Mouse (Mus musculus) myocyte (in vitro differentiated cells): ENCODE results near the gene Ndufb4. TPM values are rescaled to one million over a fixed set of nuclear protein-coding genes. Genes with fewer than 3 reads are reported as not detected.

Source experiments
- H3K27me3 ChIP-seq: one replicate; pipeline ENCODE4 v1.6.1; 2011; ENCODE audit not compliant: control insufficient read depth, insufficient read depth, insufficient read length
- H3K36me3 ChIP-seq: one replicate; pipeline ENCODE4 v1.6.1; 2011; ENCODE audit not compliant: control insufficient read depth, insufficient read depth
- H3K4me2 ChIP-seq: one replicate; pipeline ENCODE4 v1.6.1; 2011; ENCODE audit warnings: low read depth, control low read depth
- H3K4me3 ChIP-seq: one replicate; pipeline ENCODE4 v1.5.1; 2011; ENCODE audit warnings: mild to moderate bottlenecking, control low read depth, moderate library complexity
- H3K79me2 ChIP-seq: one replicate; pipeline ENCODE4 v1.6.1; 2011; ENCODE audit not compliant: control insufficient read depth, insufficient read depth
- H3ac ChIP-seq: one replicate; pipeline ENCODE4 v1.6.1; 2011; ENCODE audit not compliant: control insufficient read depth, insufficient read length
- CEBPB ChIP-seq: IDR thresholded peaks from 2 replicates; pipeline ENCODE4 v1.6.1; 2011; ENCODE audit warnings: mild to moderate bottlenecking, moderate library complexity; ENCODE audit not compliant: poor library complexity, insufficient read depth, severe bottlenecking
- E2F4 ChIP-seq: IDR thresholded peaks from one replicate; pipeline ENCODE4 v1.6.1; 2011; ENCODE audit warnings: mild to moderate bottlenecking, control low read depth, moderate library complexity; ENCODE audit not compliant: insufficient read depth
- MAX ChIP-seq: IDR thresholded peaks from one replicate; pipeline ENCODE4 v1.6.1; 2011; ENCODE audit warnings: low read depth, mild to moderate bottlenecking, control low read depth
- MYOD1 ChIP-seq, 3 experiments: IDR thresholded peaks; one replicate each; pipeline ENCODE4 v1.6.1; 2011; ENCODE audit warnings: control low read depth in 2 of 3, low read depth in 2 of 3, mild to moderate bottlenecking in 2 of 3, moderate library complexity in 1 of 3; ENCODE audit not compliant: insufficient read length in 2 of 3, control insufficient read depth in 1 of 3
- MYOG ChIP-seq, 3 experiments: IDR thresholded peaks; one replicate each; pipeline ENCODE4 v1.6.1; 2011; ENCODE audit warnings: control low read depth in 2 of 3, low read depth in 2 of 3, mild to moderate bottlenecking in 2 of 3; ENCODE audit not compliant: insufficient read length in 2 of 3, control insufficient read depth in 1 of 3, insufficient read depth in 1 of 3
- POLR2A ChIP-seq: IDR thresholded peaks from one replicate; pipeline ENCODE4 v1.6.1; 2011; ENCODE audit warnings: low read depth, mild to moderate bottlenecking, control low read depth, moderate library complexity; ENCODE audit not compliant: insufficient read length
- POLR2AphosphoS2 ChIP-seq: IDR thresholded peaks from one replicate; pipeline ENCODE4 v1.6.1; 2011; ENCODE audit warnings: low read depth, control low read depth; ENCODE audit not compliant: insufficient read length
- REST ChIP-seq: IDR thresholded peaks from one replicate; pipeline ENCODE4 v1.6.1; 2011; ENCODE audit warnings: mild to moderate bottlenecking, control low read depth, moderate library complexity; ENCODE audit not compliant: insufficient read depth, insufficient read length
- SRF ChIP-seq: IDR thresholded peaks from one replicate; pipeline ENCODE4 v1.6.1; 2011; ENCODE audit warnings: low read depth; ENCODE audit not compliant: control insufficient read depth, insufficient read length
- TCF12 ChIP-seq: IDR thresholded peaks from one replicate; pipeline ENCODE4 v1.6.1; 2011; ENCODE audit warnings: mild to moderate bottlenecking, control low read depth; ENCODE audit not compliant: poor library complexity, insufficient read depth, severe bottlenecking
- TCF3 ChIP-seq: IDR thresholded peaks from one replicate; pipeline ENCODE4 v1.6.1; 2011; ENCODE audit warnings: low read depth, control low read depth; ENCODE audit not compliant: insufficient read length
- USF1 ChIP-seq: IDR thresholded peaks from one replicate; pipeline ENCODE4 v1.6.1; 2011; ENCODE audit warnings: low read depth, mild to moderate bottlenecking, control low read depth, moderate library complexity
- polyA plus RNA-seq: library from polyadenylated mRNA; unstranded; fragments of >200 nt; fragmentation: generic; extraction: Trizol; gene quantifications from one replicate; pipeline ENCODE4 v1.2.1, GENCODE M21; 2012; ENCODE audit warnings: missing spikeins

The Ndufb4 gene
- polyA plus RNA-seq, 1 experiment, result 86.0 TPM

DNA sequence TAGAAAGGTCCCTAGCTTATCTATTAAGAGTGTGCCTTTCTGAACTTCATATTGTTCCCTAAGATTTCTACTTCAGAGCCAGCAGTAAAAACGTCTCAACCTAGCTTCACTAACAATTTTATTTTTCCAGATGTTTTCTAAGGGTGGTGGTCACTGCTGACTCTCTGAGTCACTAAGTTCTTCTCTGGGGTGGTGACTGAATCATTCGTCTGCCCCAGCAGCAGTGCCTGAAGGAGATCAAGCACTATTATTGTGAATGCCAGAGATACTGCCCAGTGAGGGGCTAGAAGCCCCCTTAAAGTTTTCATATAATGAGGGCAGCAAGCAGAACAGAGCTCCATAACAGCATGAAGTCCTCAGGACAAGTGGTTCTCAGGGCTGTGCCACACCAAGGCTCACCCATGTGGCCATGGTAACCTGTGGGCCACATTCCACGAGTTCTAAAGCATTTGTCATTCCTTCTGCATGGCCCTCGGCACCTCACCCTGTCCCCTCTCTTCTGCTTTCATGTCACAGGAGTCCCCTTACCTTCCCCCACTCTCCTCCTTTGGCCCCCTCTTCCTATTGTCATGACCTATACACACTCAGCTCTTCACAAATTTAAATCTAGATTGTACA lies 16.5 kb upstream of the Ndufb4 start:
- H3ac ChIP-seq, result no peak overlapping the region
- no peaks in the 10 kb centered on the region for H3K36me3 ChIP-seq
- no peaks in the 10 kb centered on the region for H3K79me2 ChIP-seq
- H3K4me3 ChIP-seq, result no peak overlapping the region
- H3K4me2 ChIP-seq, result no peak overlapping the region
- TF ChIP-seq E2F4, result no peak
- TF ChIP-seq SRF, result no peak
- TF ChIP-seq CEBPB, result no peak
- no peak for TF ChIP-seq MAX
- TF ChIP-seq POLR2A, result no peak
- H3K27me3 ChIP-seq, result no peaks in the 10 kb centered on the region

DNA sequence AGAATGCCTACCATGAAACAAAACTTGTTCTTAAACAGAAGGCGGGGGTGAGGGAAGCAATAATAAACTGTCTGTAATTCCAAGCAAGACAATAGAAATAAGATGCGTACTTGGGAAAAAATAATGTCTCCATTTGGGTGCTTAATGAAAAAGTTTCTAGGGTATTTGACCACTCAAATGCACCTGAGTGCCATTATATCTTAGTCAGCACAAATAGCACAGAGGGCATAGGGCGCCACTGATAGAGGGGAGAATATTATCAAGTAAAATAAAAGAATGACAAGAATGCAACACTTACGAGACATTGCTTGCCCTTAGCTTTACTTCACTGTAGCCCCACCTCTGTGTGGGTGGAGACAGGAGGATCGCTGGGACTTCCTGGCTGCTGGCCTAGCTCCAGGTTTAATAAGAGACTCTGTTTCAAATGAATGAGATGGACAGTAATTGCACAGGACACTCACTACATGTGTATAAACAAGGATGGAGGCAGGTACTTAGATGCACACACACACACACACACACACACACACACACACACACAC lies 11.2 kb upstream of the Ndufb4 start:
- no peak overlapping the region for H3ac ChIP-seq
- no peaks in the 10 kb centered on the region for H3K27me3 ChIP-seq
- no peaks in the 10 kb centered on the region for H3K79me2 ChIP-seq
- H3K36me3 ChIP-seq, result no peaks in the 10 kb centered on the region
- H3K4me3 ChIP-seq, result no peak overlapping the region
- H3K4me2 ChIP-seq, result no peak overlapping the region
- TF ChIP-seq MYOD1 (IDR thresholded peaks at IDR 0.05; ENCODE audit: control insufficient read depth in 1 of 3, insufficient read length in 2 of 3, low read depth in 2 of 3), result no peak
- no peak for TF ChIP-seq POLR2AphosphoS2
- TF ChIP-seq TCF3, result no peak

DNA sequence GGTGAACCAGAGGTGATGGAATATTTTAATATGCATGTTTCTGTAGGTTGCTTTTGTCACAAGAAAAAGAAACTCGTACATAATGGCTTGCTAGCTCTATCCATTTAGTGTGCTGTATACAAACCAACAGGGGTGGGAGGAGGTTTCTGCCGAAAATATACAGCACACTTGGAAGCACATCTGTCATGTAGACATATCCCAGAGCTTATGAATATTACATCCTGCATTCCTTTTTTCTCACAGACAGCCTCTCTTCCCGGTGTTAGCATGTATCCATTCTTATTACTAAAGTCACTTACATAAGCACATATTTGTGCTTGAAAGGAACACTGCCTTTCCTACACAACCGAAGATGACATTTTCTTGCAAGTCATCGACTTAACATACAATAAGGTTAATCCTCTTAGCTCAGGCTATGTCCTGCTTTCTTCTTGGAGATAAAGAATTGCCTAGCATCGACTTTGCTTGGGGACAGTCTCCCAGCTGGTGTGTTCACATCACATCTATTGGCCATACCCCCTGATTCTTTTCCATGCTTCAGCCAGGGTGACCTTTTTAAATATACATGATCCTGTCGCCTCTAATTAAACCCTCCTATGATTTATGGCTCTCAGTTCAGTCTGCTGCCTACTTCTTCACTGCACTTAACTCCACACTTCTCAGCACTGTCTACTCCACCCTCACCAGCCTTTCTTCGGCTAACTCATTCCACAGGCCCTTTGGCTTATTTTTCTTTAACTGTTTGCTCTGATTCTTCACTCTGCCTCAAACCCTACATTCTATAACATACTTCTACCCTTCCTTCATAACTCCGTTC lies 9.6 kb upstream of the Ndufb4 start:
- Histone ChIP-seq H3ac (no peak overlapping the region), H3K79me2 (no peaks in the 10 kb centered on the region), H3K27me3 (no peaks in the 10 kb centered on the region), H3K36me3 (no peaks in the 10 kb centered on the region), H3K4me3 (no peak overlapping the region), H3K4me2 (no peak overlapping the region)
- no peak for TF ChIP-seq MYOD1 (IDR thresholded peaks at IDR 0.05; ENCODE audit: control insufficient read depth in 1 of 3, insufficient read length in 2 of 3, low read depth in 2 of 3)
- TF ChIP-seq TCF12, result no peak
- TF ChIP-seq POLR2A, result no peak
- no peak for TF ChIP-seq MYOG (IDR thresholded peaks at IDR 0.05; ENCODE audit: control insufficient read depth in 1 of 3, insufficient read depth in 1 of 3, insufficient read length in 2 of 3, low read depth in 2 of 3)
- no peak for TF ChIP-seq MAX
- TF ChIP-seq REST, result no peak
- TF ChIP-seq CEBPB, result no peak
- TF ChIP-seq E2F4, result no peak
- no peak for TF ChIP-seq USF1
- no peak for TF ChIP-seq SRF
- no peak for TF ChIP-seq POLR2AphosphoS2
- TF ChIP-seq TCF3, result no peak

DNA sequence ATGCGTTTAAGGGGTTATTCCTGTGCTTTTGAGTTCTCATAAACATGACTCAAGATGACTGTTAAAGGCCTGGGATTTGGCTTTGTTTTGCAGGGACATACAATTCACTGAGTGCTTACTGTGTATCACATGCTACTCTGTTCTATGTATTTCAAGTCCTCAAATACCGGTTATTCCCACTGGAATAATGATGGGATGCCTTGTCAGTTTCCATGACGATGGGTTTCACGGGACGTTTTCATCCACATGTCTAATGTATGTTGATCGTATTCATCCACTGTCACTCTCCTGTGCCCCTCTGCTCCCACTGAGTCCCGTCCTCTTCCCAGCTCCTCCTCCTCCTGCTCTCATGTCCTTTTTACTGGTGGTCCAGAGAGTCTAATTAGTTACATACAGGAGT lies 2.5 kb upstream of the Ndufb4 start:
- peaks cover 22% of the 10 kb centered on the region for H3K79me2 ChIP-seq
- no peak overlapping the region for H3ac ChIP-seq
- no peak for TF ChIP-seq SRF
- no peak for TF ChIP-seq CEBPB
- TF ChIP-seq TCF12, result no peak
- no peak for TF ChIP-seq POLR2AphosphoS2
- TF ChIP-seq MYOG (IDR thresholded peaks at IDR 0.05; ENCODE audit: control insufficient read depth in 1 of 3, insufficient read depth in 1 of 3, insufficient read length in 2 of 3, low read depth in 2 of 3), result no peak
- no peak for TF ChIP-seq TCF3
- no peak for TF ChIP-seq REST
- no peak for TF ChIP-seq E2F4
- no peak for TF ChIP-seq MAX
- no peak for TF ChIP-seq POLR2A
- no peak for TF ChIP-seq MYOD1 (IDR thresholded peaks at IDR 0.05; ENCODE audit: control insufficient read depth in 1 of 3, insufficient read length in 2 of 3, low read depth in 2 of 3)
- TF ChIP-seq USF1, result no peak
- H3K4me3 ChIP-seq, result no peak overlapping the region
- no peak overlapping the region for H3K4me2 ChIP-seq
- H3K27me3 ChIP-seq, result no peaks in the 10 kb centered on the region
- H3K36me3 ChIP-seq, result no peaks in the 10 kb centered on the region
